Mouse (Mus musculus) myocyte (in vitro differentiated cells): ENCODE results near the gene Catsperg1.

ENCODE experiments used
- POLR2A ChIP-seq: IDR thresholded peaks from one replicate; pipeline ENCODE4 v1.6.1; 2011; ENCODE audit warnings: low read depth, mild to moderate bottlenecking, control low read depth, moderate library complexity; ENCODE audit not compliant: insufficient read length
- TCF12 ChIP-seq: IDR thresholded peaks from one replicate; pipeline ENCODE4 v1.6.1; 2011; ENCODE audit warnings: mild to moderate bottlenecking, control low read depth; ENCODE audit not compliant: poor library complexity, insufficient read depth, severe bottlenecking

- TF ChIP-seq TCF12: no peak
- TF ChIP-seq POLR2A: no peak
Measured at GRCm38 (mm10) chr7:29134693-29135386, 79.0 kb downstream of the Catsperg1 start, which contains the start of gene Rasgrp4.
